Mouse (Mus musculus): ENCODE data around the gene Urah.

- TF ChIP-seq POLR2A (IDR thresholded peaks at IDR 0.05; ENCODE audit: control insufficient read depth, extremely low read depth, insufficient read depth, low read length, poor library complexity) (no peak), CTCF (IDR thresholded peaks at IDR 0.05; ENCODE audit: borderline replicate concordance, control insufficient read depth, extremely low read depth, insufficient read depth, low read length, poor library complexity) (no peak)
These were observed 47.3 kb upstream of the Urah start, which contains the start of gene Syce1 for GRCm38 (mm10) chr7:140787406-140788052.
